Mouse (Mus musculus) embryo, embryonic 10.5 days (tissue): ENCODE measurements around the gene Map4k2.

Source experiments
- DNase-seq: peaks from one replicate; pipeline ENCODE4 v3.0.0-alpha.2; 2015; ENCODE audit warnings: low spot score

Gene Map4k2

GRCm38 (mm10) chr19:6315573-6315972, 25.4 kb upstream of the Map4k2 start:
- no peak for DNase-seq

- no peak for DNase-seq
These were observed 22.8 kb upstream of the Map4k2 start for GRCm38 (mm10) chr19:6318145-6318544.

DNA sequence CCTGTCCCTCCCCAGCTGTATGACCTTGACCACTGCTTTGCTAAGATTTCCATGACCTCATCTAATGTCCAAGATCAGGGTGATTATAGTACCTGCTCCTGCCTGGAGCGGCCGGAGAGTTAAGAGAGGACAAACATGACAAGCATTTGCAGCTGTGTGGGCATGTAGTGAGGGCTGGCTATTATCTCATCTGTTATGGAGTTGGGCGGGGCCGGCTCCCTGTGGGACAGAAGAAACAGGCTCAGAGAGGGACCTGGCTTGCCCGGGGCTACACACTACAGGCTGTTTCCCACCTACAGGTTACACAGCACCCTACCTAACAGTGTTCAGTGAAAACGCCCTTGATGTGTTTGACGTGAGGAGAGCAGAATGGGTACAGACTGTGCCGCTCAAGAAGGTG, 19.6 kb upstream of the Map4k2 start:
- DNase-seq, result no peak

DNA sequence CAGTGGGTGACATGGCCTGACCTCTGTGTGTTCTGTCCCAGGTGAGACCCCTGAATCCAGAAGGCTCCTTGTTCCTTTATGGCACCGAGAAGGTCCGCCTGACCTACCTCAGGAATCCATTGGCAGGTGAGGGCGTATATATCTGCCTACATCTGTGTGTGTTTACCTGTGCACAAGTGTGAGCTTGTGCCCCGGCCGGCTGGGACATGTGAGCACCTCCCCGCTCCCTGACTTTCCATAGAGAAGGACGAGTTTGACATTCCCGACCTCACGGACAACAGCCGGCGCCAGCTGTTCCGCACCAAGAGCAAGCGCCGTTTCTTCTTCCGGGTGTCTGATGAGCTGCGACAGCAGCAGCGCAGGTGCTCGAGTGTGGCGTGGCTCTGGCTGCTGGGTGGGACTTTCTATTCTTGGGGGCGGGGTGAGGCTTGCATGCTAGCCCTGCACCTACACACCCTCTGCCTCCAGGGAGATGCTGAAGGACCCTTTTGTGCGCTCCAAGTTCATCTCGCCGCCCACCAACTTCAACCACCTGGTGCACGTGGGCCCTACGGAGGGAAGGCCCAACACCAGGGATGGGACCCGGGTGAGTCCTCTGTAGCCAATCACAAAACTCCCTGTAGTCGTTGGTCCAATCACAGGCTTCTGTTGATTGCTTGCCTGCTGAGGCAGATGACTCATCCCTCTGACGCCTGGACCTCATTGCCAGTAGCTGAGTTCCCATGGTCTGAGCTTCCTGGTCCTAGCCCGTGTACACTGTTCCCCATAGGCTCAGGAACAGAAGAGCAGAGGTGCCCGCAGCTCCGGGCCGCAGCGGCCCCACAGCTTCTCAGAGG, 18.9 kb upstream of the Map4k2 start:
- DNase-seq, result no peak

GRCm38 (mm10) chr19:6324751-6325150, 16.2 kb upstream of the Map4k2 start:
- DNase-seq, result no peak

- DNase-seq, result no peak
These were observed 9.8 kb upstream of the Map4k2 start for GRCm38 (mm10) chr19:6331178-6331577.

- DNase-seq, result peak; percentile 87
These were observed 9.0 kb upstream of the Map4k2 start for GRCm38 (mm10) chr19:6331719-6332516.

- peak; percentile 5 for DNase-seq
These were observed 7.0 kb upstream of the Map4k2 start for GRCm38 (mm10) chr19:6333761-6334595.

DNA sequence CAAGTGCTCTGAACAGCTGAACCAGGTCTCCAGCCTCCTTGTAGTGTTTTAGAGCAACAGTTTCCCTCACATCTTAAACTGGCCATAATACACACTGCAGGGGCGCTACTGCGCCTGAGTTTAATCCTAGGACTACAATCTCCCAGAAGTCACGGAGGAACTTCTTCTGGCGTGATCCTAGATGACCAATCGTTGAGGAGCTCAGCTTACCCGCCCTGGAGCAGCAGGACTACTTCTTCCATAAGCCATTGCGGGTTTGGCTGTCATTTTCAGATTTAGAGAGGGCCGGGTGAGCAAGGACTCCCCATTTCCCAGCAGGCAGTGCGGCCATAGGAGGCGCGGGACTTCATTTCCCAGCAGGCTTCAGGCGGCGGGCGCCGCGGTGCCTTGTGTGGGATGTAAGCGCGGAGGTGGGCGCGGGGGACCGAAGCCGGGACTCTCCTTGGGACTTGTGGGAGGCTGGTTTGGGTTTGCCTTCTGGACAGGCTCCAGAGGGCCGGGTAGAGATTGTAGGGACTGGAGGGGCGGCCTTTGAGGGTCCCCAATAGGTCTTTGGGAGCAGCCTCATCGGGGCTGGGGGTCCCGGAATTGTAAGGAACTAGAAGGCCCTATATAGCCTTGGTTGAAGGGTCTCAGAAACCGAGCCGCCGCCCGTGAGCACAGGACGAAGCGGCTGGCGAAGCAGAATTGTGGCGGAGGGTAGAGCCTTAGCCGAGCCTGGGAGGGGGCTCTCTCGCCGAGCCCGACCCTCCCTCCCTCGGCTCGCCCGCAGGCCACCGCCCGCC, 6.1 kb upstream of the Map4k2 start, which contains the start of gene Men1:
Gene Men1, plus strand, starts transcription at position 307 of the 785 bp plus-strand sequence.
- peak; percentile 99 for DNase-seq

GRCm38 (mm10) chr19:6335458-6335827, 5.5 kb upstream of the Map4k2 start:
- DNase-seq, result peak; percentile 15

DNA sequence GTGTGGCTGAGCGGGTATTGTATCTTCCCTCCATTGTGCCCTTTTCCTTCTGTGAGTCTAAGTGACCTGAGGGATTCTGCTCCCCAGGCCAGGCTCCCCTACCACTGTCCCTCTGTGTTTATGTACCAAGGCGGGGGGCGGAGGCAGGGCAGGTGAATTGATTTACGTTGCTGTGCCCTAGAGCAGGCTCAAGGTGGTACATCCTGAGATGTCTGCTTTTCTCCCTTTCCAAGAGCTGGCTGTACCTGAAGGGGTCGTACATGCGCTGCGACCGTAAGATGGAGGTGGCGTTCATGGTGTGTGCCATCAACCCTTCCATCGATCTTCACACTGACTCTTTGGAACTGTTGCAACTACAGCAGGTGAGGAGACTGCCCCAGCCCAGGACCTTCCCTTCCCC, 4.0 kb upstream of the Map4k2 start:
- no peak for DNase-seq

GRCm38 (mm10) chr19:6338171-6338570, 2.8 kb upstream of the Map4k2 start:
- DNase-seq, result no peak

DNA sequence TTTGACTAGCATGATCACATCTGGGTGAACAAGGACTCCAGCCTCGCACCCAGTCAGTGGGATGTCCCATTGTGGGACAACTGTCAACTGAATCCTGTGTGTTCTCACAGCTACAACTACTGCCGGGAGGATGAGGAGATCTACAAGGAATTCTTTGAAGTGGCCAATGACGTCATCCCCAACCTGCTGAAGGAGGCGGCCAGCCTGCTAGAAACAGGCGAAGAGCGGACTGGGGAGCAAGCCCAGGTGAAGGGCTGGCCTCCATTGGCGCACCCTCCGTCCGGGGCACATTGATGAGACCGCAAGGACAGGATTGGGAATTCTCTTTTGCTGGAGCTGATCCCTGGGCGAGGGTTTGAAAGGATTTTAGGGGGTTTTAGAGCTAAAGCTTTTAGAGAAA, 2.2 kb upstream of the Map4k2 start:
- DNase-seq, result no peak

DNA sequence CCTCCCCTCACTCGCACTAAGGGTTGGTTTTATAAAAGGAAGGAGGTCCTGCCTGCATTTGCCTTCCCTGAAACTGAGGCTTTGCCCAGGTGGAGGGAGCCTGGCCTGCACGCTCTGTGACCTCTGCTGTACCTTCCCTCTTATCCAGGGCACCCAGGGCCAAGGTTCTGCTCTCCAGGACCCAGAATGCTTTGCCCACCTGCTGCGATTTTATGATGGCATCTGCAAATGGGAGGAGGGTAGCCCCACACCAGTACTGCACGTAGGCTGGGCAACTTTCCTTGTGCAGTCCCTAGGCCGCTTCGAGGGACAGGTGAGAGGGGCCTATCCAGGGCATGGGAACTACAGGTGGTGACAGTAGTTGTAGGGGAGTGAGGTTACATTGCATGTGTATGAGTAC, 1.7 kb upstream of the Map4k2 start:
- no peak for DNase-seq

DNA sequence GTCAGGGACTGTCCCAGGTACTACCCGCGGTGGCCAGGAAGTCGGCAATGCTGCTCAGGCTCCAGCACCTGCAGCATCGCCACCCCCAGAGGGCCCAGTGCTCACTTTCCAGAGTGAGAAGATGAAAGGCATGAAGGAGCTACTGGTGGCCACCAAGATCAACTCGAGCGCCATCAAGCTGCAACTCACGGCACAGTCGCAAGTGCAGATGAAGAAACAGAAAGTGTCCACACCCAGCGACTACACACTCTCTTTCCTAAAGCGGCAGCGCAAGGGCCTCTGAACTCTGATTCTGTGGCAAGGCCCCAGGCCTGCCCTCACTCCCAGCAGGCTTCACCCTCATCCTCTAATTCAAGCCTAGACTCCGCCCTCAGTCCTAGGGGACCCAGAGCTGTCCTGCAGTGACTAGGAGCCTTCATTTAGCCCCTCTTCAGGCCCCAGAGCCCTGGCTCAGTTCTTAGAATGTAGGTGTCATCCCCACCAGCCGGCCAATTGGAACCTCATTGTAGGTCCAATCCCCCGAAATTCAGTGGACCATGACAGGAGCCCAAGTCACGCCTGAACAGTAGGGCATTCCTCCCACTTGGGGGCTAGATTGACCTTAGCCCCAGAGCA, 938 bp upstream of the Map4k2 start:
- DNase-seq, result no peak

DNA sequence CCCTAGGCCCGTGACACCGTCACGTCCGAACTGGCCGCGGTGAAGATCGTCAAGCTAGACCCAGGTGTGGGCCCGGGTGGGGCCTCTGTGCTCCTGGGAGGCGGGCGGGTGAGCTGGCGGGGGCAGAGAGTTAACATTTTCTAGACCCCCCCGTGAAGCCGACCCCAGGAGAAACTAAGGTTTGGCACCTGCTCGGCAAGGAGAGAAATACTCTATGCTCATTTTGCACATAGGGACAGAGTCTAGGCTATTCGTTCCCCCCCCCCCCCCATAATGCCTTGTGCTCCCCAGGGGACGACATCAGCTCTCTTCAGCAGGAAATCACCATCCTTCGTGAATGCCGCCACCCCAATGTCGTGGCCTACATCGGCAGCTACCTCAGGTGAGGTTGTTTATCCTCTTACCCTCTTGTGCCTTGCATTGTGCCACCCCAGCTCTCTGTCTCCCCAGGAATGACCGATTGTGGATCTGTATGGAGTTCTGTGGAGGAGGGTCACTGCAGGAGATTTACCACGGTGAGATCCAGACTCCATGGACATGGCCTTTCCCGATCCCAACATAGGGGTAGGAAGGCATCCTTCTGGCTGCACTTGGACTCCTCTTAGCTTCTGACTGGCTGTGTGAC, 630 bp downstream of the Map4k2 start:
- DNase-seq, result peak; percentile 11

DNA sequence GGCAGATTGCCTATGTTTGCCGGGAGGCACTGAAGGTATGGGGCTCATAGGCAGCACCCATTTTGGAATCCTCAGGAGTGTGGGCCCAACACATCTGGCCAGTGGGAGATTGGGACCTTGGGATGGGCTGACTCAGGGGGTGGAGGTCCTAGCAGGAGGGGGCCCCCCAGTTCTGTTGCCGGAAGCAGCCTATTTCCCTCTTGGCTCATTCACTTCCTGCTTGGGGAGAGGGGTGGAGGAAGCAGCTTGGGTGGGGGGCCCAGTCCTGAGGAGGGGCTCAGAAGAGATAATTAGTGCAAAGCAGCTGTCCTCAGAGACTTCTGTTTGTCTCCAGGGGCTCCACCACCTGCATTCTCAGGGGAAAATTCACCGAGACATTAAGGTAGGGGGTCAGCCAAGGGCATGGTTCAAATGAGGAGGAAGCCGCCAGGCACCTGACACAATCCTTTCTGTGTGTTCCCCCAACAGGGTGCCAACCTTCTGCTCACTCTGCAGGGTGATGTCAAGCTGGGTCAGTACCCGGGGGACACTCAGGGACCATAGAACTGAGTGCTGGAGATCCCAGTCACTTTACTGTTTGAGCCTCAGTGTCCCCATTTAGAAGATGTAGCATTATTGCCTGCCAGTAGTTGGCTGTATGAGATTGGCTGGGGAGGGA, 1.5 kb downstream of the Map4k2 start:
- no peak for DNase-seq

DNA sequence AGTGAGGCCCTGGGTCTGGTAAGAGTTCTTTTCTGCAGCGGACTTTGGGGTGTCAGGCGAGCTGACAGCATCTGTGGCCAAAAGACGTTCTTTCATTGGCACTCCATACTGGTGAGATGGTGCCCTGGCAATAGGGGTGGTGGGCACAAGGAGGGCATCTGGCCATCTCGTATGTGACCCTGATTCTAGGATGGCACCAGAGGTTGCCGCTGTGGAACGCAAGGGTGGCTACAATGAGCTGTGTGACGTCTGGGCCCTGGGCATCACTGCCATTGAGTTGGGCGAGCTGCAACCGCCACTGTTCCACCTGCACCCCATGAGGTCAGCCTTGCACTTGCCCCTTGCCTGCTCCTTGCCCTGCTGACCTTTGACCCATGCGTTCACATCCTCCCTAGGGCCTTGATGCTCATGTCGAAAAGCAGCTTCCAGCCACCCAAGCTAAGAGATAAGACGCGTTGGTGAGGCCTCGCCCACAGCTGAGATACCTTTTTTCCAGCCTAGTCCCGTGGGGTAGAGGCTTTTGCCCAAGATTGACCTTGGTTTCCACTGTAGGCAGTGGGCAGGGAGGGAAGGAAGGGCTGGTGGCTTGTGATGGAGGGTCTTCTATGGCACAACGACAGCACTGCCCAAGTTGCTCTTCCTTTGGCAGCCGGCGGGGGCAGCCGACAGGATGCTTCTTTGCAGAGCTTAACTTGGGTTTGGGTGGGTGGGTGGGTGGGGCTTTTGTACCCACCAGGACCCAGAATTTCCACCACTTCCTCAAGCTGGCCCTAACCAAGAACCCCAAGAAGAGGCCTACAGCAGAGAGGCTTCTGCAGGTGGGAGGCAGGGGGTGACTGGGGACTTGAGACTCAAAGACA, 2.4 kb downstream of the Map4k2 start:
- DNase-seq, result no peak

- no peak for DNase-seq
These were observed 3.1 kb downstream of the Map4k2 start for GRCm38 (mm10) chr19:6343996-6344395.
